Mouse (Mus musculus): ENCODE results near the gene Ppfia4.

Ppfia4 gene

DNA sequence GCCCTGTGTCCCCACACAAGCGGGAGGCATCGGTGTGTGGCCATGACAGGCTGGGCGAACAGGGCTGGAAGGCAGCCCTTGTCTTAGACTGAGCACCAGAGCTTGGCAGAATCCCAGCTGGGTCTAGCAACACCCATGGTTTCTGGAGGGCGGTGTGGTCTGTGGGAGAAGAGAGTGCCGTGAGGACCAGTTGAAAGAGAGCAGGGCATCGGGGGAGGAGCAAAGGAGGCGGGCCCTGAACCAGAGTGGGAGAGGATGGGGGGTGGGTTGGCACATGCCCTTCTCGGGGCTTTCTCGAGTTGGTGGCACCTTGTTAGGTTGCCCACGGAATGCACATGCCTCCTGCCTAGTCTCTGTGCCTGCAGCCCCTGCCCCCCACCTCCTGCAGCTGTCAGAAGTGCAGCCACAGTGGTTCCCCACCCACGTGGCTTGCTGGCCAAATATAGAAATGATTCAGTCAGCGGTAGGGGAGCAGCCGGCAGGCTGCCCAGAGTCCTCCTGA lies at the start of gene Ppfia4:
Gene Ppfia4, minus strand, starts transcription at position 159 of the 502 bp plus-strand sequence.
- no peak for DNase-seq (ENCODE audit: low spot score)

DNA sequence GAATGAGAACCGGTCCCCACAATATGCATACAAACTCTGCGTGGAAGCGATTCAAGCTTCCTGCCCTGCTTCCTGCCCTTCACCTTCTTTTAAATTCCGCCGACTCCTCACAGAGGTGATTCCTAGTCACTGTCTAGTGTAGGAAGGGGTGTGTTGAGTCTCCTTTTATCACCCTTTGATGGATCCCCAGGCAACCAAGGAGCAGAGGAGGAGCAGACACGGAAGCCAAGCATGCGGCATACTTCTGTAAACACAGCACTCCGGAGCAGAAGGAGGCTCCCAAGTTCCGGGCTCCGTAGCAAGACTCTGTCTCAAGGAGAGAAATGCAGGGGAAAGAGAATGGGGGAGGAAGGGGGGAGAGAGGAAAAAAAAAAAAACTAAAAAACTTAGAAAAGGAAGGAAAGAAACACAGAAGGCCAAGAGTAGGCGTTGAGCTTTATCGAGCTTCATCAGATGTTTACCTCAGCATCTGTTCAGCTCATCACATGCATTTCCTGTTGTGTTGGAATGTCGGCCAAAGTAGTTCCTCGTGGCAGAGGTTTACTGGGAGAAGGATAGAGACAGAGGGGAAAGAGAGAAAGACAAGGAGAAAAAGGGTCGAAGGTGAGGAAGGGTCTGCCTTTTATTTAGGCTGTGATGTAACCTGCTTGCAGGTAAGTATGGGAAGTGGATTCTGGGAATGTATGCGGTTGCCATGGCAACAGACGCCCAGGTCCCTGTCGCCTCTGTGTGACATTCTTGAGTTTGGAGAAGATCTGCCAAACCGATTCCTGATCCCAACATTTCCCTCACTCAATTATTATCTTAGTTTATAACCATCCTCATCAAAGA lies 49.3 kb upstream of the Ppfia4 start:
- no peak for DNase-seq (ENCODE audit: low spot score)

DNA sequence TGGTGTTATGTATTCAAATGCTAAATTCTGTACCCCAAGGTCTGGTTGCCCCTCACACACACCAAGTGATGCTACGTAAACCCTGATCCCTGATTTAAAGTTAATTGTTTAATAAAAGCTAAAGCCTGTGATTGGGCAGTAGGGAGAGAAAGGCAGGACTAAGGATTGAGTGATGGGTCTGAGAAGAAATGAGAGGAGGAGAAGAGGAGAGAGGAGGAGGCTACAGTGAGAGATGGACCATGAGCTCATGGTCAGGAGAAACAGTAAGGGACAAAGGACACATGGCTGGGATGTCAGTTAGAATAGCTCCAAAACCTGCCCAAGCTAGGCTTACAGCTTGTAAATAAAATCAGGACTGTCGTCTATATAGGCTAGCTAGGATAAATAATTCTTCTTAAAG lies 48.3 kb upstream of the Ppfia4 start:
- DNase-seq (ENCODE audit: low spot score), result no peak

DNA sequence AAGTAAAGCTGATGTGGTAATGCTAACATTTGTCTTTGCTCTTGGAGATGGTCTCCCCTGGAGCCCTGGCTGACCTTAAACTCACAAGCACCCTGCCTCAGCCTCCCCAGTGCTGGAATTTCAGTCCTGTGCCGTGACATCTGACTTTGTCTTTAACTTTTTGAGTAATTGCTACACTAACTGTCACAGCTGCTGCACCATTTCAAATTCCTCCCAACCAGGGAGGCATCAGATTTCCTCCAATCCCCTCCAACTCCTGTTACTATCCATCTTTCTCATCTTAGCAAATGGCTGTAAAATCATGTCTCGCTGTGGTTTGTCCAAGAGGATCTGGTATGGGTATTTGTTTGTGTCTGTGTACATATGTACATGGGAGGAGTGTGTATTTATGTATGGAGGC lies 41.4 kb upstream of the Ppfia4 start:
- DNase-seq (ENCODE audit: low spot score), result no peak

DNA sequence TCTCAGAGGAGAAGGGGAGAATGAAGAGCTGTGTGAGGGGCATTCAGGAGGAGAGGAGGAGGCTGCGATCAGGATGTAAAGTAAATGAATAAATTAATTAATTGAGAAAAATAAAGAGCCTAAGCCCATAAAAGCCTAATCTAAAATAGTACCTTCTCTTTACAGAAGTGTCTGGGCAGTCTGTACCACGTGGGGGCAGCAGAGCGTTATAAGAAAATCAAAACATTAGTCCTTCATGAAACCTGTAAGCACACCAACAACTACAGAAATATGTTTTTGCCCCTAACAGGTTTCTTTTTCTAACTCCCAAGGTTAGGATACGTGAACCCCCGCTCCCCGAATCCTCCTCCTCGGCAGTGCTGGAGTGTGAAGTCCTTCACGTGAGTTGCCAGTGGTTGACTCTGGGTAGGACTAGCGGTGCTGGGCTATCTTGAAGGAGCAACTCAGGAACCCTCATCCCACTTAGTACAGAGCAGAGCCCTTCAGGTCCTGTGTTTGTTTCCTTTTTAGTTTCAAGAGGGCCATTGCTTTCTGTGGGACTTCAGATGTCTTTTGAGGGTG lies 36.1 kb upstream of the Ppfia4 start:
- peak; percentile 50 for DNase-seq (ENCODE audit: low spot score)

DNA sequence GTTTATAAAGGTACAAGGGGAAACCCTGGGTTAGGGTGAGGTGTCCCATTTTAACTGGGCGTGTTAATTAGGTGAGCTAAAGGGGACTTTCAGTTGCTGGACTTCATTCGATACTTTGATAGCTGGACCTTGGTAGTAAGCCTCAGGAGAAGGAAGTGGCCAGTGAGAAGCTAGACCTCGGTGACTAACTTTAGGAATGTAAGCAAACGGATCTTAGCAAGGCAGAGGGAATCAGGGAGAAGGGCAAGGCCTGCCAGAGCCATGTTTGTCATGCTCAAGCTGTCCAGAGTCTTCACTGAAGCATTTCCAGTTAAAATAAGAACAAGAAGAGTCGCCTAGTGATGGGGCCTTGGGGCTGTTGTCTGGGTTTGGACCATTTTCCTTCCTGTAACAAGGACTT lies 32.8 kb upstream of the Ppfia4 start:
- DNase-seq (ENCODE audit: low spot score), result no peak

DNA sequence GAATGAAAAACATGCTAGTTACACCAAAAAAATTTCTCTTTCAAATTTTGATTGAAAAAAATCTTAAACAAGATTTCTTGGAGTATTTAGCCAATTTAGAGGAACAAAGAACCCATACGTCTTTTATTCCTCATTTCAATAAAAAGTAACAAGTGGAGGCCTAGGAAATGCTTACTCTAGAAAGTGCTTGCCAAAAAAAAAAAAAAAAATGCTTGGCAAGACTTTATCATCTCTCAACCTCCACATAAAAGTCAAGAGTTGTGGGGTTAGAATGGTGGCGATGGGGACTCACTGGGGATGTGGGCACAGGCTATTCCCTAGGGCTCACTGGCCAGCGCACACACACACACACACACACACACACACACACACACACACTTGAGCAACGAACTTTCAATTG lies 30.5 kb upstream of the Ppfia4 start:
- DNase-seq (ENCODE audit: low spot score), result no peak

DNA sequence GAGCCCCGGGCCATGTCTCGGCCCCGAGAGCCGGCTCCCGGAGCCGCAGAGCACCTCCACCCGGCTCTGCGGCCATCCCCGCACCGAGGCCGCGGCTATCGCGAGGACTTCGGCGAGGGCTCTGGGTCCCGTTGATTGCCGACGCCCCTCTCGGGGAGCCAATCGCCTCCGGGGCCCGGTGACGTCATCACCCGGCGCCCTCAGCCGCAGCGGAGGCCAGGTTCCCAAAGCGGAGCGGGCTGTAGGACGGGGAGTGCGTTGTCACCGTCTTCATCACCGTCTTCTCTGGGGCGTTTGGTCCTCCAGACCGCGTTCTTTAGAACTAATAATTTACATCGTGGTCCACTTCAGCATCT lies 29.1 kb upstream of the Ppfia4 start, which contains the start of gene Tmem183a:
Gene Tmem183a, minus strand, starts transcription at position 123 of the 356 bp plus-strand sequence.
- peak; percentile 96 for DNase-seq (ENCODE audit: low spot score)

DNA sequence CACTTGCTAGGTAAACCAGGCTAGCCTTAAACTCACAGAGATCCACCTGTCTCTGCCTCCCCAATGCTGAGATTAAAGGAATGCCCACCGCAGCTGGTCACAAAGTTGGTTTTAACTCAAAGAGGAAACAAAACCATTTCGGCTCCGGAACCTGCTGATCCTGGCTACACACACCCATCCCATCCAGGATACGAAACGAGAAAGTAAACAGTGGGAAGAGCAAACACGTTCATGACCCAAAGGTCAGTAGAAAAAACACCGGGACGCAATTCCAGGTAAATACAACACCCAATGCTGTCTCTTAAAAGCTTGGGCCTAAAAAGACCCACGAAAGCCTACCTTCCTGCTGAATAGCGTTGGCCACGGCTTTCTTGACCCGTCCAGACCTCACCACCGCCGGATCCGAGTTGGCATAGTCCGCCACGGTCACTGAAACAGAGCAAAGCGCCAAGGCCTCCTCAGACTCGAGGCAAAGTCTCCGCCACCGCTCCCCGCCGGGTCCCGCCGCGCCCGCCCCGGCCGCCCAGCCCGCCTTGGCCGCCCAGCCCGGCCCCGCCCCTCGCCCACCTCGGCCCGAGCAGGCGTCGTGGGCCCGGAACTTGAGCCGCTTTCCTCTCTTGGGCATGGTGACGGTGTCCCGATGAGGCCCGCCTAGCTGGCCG lies 28.6 kb upstream of the Ppfia4 start:
- peak; percentile 12 for DNase-seq (ENCODE audit: low spot score)

DNA sequence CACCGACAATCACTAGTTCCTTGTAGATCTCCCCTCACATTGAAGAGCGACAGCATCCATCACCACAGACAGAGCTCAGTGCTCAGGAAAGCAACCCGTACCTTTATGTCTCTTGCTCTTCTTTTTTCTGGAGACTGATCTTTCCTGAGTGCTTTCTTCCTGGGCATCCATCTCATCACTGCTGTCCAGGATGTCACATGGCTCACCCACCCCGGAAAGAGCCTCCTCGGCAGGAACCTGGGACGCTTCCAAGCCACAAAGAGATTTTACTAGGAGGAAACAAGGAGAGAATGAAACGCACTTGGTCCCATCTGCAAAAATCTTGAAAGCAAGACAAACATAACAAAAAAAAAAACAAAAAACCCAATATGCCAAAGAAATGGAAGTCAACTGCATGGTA lies 27.9 kb upstream of the Ppfia4 start:
- no peak for DNase-seq (ENCODE audit: low spot score)

DNA sequence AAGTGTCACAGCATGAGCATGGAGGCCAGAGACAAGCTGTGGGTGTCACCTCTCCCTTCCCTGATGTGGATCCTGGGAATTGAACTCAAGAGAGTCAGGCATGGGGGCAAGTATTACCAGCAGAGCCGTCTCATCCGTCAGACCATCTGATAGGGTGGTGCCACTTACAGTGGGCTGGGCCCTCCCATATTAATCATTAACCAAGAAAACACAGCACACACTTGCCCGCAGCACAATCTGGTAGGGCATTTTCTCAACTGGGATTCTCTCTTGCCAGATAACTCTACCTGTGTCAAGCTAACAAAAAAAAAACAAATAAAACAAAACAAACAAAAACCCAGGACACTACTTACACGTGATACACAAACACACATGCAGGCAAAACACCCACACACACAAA lies 24.7 kb upstream of the Ppfia4 start:
- no peak for DNase-seq (ENCODE audit: low spot score)

DNA sequence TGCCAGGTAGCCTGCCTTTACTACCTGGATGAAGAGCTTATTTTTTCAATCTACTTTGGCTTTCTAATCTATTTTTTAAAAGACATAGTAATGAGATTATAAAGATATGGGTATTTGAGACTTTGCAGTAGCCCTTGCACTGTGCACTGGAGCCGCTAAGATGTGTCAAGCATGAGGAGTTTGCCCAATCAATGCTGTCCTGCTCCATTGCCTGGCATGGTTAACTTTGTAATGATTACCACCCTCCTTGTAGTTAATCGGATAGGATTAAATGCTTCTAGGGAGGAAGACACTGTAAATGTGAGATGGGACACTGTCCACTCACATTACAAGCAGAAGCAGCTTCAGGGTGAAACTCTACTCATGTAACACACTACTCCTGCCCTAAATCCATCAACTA lies 20.6 kb upstream of the Ppfia4 start:
- DNase-seq (ENCODE audit: low spot score), result no peak

DNA sequence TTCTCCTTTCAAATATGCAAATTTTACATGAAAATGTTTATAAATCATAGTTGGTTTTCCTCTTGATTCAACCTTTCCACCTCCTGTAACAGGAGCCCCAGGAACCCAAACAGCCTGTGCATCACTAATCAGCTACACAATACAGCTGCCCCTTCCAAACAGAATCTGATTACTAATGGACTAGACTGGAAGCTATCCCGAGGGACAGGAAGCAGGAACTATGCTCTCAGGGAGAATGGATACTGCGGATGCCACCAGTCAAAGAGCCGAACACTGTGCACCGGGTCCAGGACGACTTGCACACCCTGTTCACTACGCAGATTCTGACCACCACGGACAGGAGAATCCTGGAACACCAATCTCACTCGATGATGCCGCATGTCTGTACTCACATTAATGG lies 15.1 kb upstream of the Ppfia4 start:
- DNase-seq (ENCODE audit: low spot score), result no peak

DNA sequence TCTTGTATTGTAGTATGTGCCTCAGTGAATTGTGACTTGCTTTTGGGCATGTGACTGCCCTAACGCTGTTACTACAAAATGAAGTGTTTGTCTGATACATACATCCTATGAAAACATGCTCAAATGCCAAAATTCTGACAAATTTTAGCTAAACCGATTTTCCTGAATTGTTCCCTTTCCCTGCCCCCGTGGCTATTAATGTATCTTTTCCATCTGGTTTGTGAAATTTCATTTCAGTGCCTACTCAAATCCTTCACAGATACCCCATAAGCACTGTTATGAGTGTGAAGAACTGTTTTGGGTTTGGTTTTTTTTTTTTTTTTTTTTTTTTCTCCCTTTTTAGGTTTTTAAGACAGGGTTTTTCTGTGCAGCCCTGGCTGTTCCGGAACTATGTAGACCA lies 12.3 kb upstream of the Ppfia4 start:
- no peak for DNase-seq (ENCODE audit: low spot score)

DNA sequence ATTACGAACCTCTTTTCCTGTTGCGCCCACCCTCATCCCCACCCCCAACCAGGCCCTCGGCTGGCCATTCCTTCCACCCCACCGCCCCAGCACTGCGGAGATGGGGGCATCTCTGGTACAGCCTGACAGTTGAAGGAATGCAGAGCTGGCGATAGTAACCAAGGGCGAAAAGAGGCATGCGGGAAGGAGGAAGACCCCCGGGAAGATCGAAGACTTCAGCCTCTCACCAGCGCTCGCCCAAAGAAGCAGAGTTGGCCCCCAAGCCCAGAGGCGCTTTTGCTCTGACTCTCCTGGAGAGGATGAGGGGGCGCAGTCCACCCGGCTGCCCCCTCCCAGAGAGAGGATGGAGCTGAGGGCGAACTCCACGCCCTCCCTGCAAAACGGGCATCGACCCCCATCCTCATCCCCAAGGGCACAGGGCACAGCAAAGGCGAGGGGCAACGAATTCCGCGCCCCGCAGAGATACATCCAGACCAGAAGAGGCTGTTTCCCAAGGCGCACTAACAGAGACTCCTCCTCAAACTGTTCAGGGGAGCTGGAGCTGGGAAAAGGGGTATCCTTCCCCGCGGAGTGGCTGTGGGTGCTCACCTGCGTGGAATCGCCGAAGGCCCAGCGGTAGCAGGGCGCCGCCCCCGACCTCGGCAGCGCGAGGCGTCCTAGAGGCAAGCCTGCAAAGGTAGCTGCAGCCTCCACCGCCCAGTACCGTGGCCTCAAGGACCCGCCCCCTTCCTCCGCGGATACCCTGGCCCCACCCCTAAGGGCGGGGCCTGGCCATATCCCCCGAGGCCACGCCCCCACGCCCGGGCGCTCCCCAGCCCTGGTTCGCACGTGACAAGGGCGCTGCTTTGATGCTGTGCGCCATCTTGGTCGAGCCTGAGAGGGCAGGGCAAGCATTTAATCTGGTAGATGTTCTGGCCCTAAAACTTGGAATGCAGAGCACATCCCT lies 11.6 kb upstream of the Ppfia4 start:
- DNase-seq (ENCODE audit: low spot score), result peak; percentile 66

DNA sequence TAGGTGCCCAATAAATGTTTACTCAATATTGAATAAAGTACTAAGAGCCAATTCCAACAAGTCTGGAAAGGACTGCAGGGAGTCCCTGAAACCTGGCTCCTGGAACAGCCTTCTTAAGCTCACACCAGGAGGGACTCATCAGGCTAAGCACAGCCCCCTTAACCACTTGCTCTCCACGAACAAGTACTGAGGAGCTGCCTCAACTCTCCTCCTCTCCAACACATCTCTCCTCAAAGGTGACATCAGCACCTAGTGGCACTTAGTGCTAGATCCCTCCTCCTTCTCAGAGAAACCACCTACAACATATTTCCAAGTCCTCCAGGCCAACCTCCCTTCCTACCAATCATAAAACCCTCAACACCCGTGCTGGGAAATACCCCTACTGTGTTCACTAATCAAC lies 10.8 kb upstream of the Ppfia4 start:
- no peak for DNase-seq (ENCODE audit: low spot score)

DNA sequence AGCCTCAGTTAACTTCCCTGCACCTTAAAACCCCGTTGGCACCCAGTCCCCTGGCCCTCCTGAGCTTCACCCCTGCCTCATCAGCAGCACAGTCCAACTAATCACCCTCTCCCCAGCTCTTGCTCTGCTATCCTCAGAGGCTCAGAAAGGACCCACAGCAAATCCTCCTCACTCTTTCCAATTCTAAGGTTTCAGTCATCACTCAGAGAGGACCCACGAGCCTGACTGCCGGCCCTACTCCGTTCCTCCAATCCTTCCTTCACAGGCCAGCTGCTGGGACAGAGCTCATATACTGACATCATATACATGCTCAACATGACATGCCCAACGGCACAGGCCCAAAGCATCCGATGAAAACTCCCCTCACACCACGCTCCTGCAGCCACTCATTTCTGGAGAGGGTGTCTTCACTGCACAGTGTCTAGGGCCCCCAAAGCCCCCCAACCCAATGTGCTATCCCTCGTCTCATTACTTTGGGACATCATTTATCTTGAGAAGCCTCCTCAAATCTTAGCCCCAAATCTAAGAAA lies 10.1 kb upstream of the Ppfia4 start:
- no peak for DNase-seq (ENCODE audit: low spot score)

DNA sequence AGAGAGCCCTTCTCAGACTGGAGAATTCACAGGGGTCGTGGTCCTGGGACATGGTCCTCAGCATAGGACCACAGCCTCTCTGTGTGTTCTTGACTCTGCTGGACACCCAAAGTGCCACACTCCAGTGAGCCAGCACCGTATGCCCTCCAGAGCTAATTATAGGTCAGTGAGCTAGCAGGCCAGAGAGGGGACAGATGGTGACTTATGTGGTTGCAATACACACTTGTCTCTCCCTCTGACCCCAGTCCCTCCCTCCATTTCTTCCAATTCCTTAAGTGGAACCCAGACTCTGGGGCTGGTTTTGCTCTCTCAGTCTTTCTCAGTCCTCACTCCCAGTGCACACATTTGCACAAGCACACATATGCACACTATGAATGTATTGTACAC lies 9.5 kb upstream of the Ppfia4 start:
- no peak for DNase-seq (ENCODE audit: low spot score)

DNA sequence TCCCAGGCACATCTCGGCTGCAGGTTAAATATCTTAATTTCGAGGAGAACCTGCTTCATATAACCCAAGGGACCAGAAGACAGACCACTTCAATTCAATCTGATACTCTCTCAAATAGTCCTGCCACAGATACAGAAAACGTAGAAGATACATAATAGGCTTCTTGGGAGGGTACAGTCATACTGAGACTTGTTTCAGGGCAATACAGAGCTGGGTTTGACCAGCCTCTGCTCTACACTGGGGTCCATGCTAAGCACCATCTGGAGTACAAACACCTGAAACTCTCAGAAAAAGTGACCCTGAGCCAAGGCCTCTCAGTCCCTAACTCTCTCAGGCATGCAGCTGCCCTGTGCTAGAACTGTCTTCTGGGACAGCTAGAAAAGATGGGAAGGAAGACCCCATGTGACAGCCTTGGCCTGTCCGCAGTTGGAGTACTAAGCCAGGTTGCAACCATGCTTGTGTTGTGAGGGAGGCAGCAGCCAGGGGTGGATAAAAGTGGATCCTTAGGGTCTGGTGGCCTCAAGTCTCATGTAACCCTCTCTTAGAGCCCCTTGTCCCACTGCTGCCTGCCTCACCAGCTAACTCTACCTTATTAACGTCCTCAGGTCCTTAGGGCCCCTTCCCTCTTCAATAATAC lies 9.0 kb upstream of the Ppfia4 start:
- DNase-seq (ENCODE audit: low spot score), result no peak

DNA sequence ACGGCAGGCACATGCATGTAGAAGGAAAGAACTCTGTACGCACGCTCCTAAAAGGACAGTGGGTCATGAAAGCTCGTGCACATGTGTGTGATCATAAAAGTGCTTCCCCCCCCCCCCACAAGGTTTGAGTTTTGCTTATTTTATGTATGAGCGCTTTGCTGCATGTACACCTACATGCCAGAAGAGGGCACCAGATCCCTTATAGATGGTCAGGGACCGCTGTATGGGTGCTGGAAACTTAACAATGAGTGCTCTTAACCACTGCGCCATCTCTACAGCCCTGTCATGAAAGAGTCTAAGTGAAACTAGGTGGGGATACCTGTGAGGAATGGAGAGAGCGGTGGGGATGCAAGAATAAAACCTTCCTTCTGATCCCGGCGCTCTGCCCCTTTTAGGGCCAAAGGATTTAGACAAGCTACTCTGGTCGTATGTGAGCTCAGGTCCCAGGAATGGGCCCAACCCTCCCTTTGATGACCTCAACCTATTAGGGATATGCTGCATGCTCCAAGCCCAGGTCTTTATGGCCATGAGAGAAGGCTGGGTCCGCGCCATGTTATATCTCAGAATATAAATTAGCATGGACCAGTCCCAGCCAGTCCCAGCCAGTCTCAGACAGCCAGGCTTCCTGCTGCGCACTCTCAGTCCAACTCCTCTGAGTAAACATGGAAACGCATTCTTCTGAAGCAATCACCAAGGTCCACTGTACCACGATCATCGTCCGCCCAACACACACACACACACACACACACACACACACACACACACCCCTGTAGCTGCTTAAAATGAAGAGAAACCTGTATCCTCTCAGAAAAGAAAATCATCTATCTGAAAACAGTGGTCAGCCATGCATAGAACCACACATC lies 7.3 kb upstream of the Ppfia4 start:
- DNase-seq (ENCODE audit: low spot score), result no peak

Data from spleen, adult 12 weeks (tissue).